Mouse (Mus musculus): ENCODE measurements around the gene Srd5a1.

GRCm38 (mm10) chr13:69541209-69541608, 70.0 kb downstream of the Srd5a1 start:
- TF ChIP-seq POLR2A (IDR thresholded peaks at IDR 0.05; ENCODE audit: extremely low read depth, insufficient read depth, low read length) (no peak), CTCF (IDR thresholded peaks at IDR 0.05; ENCODE audit: low read depth, low read length) (no peak)
